Mouse (Mus musculus) CH12.LX (cell line): ENCODE data around the gene Pxt1. TPM values are rescaled to one million over a fixed set of nuclear protein-coding genes. Genes with fewer than 3 reads are reported as not detected.

Experiments
- DNase-seq: peaks from one replicate; pipeline ENCODE4 v3.0.0-alpha.2; 2013; ENCODE audit errors: extremely low read depth
- H3K27ac ChIP-seq: 2 replicates; pipeline ENCODE4 v1.5.1; 2012; ENCODE audit warnings: low read depth, mild to moderate bottlenecking, control low read depth, moderate library complexity; ENCODE audit not compliant: insufficient read depth
- H3K27me3 ChIP-seq: replicated peaks from 2 replicates; pipeline ENCODE3; 2012; ENCODE audit warnings: inconsistent platforms
- H3K36me3 ChIP-seq, 2 experiments: replicated peaks in 1 of 2; 2 replicates each; pipeline versions ENCODE3 to v1.6.1; 2012; ENCODE audit warnings: inconsistent platforms in 1 of 2, low read length in 1 of 2, mild to moderate bottlenecking in 1 of 2, mixed read lengths in 1 of 2, moderate library complexity in 1 of 2; ENCODE audit not compliant: control insufficient read depth in 1 of 2, insufficient read depth in 1 of 2
- H3K4me1 ChIP-seq, 2 experiments: 2 replicates each; pipeline ENCODE4 v1.6.1; 2012; ENCODE audit warnings: inconsistent platforms in 1 of 2, moderate library complexity in 1 of 2; ENCODE audit not compliant: insufficient read depth in 2 of 2, control insufficient read depth in 1 of 2
- H3K4me2 ChIP-seq: 2 replicates; pipeline ENCODE4 v1.6.1; 2012; ENCODE audit warnings: low read depth, mild to moderate bottlenecking, control low read depth; ENCODE audit not compliant: poor library complexity, insufficient read depth, severe bottlenecking
- H3K4me3 ChIP-seq, 3 experiments: fragments of 150-350 bp in 1 of 3; sonication (generic) in 1 of 3; replicated peaks in 1 of 3; 2 replicates each; pipeline versions ENCODE3 to v1.5.1; 2011 to 2012; ENCODE audit warnings: low read depth in 2 of 3, low read length in 2 of 3, mild to moderate bottlenecking in 2 of 3, moderate library complexity in 2 of 3, control low read depth in 1 of 3, improper control_type of control experiment in 1 of 3, inconsistent platforms in 1 of 3, mixed read lengths in 1 of 3; ENCODE audit not compliant: poor library complexity in 1 of 3
- H3K79me2 ChIP-seq: replicated peaks from 2 replicates; pipeline ENCODE4 v1.6.1; 2012; ENCODE audit warnings: mild to moderate bottlenecking, moderate library complexity; ENCODE audit not compliant: control insufficient read depth, poor library complexity, insufficient read depth, severe bottlenecking; ENCODE audit errors: extremely low read depth
- H3K9ac ChIP-seq: 2 replicates; pipeline ENCODE4 v1.6.1; 2012; ENCODE audit warnings: low read depth, mild to moderate bottlenecking, control low read depth, moderate library complexity; ENCODE audit not compliant: insufficient read depth
- H3K9me3 ChIP-seq: replicated peaks from 2 replicates; pipeline ENCODE3; 2012; ENCODE audit warnings: low read length, inconsistent platforms, mixed read lengths
- BHLHE40 ChIP-seq: IDR thresholded peaks from 2 replicates; pipeline ENCODE4 v1.6.1; 2011; ENCODE audit warnings: mild to moderate bottlenecking, low read depth, low read length, improper control_type of control experiment
- CHD1 ChIP-seq: IDR thresholded peaks from 2 replicates; pipeline ENCODE4 v1.6.1; 2012; ENCODE audit warnings: low read depth, low read length, improper control_type of control experiment, inconsistent platforms
- CHD2 ChIP-seq: IDR thresholded peaks from 2 replicates; pipeline ENCODE4 v1.6.1; 2011; ENCODE audit warnings: low read length, improper control_type of control experiment
- CTCF ChIP-seq, 2 experiments: IDR thresholded peaks in 1 of 2; conservative IDR thresholded peaks in 1 of 2; 2 replicates each; pipeline ENCODE4 v1.5.1; 2011 to 2012; ENCODE audit warnings: low read depth in 2 of 2, low read length in 2 of 2, improper control_type of control experiment in 1 of 2, inconsistent platforms in 1 of 2, mild to moderate bottlenecking in 1 of 2, moderate library complexity in 1 of 2
- E2F4 ChIP-seq: IDR thresholded peaks from 2 replicates; pipeline ENCODE4 v1.6.1; 2011; ENCODE audit warnings: low read depth, low read length, improper control_type of control experiment; ENCODE audit not compliant: insufficient replicate concordance
- ELF1 ChIP-seq: IDR thresholded peaks from 2 replicates; pipeline ENCODE4 v1.6.1; 2014; ENCODE audit warnings: low read depth, mild to moderate bottlenecking, inconsistent platforms, low read length, improper control_type of control experiment
- ETS1 ChIP-seq: conservative IDR thresholded peaks from 2 replicates; pipeline ENCODE4 v1.6.1; 2012; ENCODE audit warnings: low read depth, mild to moderate bottlenecking, inconsistent platforms, low read length, improper control_type of control experiment, moderate library complexity
- GABPA ChIP-seq: IDR thresholded peaks from 2 replicates; pipeline ENCODE4 v1.6.1; 2012; ENCODE audit warnings: low read depth, low read length, improper control_type of control experiment, inconsistent platforms; ENCODE audit not compliant: insufficient replicate concordance
- JUND ChIP-seq: conservative IDR thresholded peaks from 2 replicates; pipeline ENCODE4 v1.6.1; 2011; ENCODE audit warnings: low read depth, low read length, improper control_type of control experiment
- KAT2A ChIP-seq: IDR thresholded peaks from 2 replicates; pipeline ENCODE4 v1.6.1; 2012; ENCODE audit warnings: low read length, improper control_type of control experiment, inconsistent platforms; ENCODE audit not compliant: insufficient replicate concordance
- MAFK ChIP-seq: IDR thresholded peaks from 2 replicates; pipeline ENCODE4 v1.6.1; 2011; ENCODE audit warnings: low read length, improper control_type of control experiment; ENCODE audit not compliant: insufficient replicate concordance
- MAX ChIP-seq: IDR thresholded peaks from 2 replicates; pipeline ENCODE4 v1.6.1; 2011; ENCODE audit warnings: low read length, improper control_type of control experiment
- MXI1 ChIP-seq: IDR thresholded peaks from 2 replicates; pipeline ENCODE4 v1.6.1; 2011; ENCODE audit warnings: mild to moderate bottlenecking, low read depth, low read length, improper control_type of control experiment
- NELFE ChIP-seq: IDR thresholded peaks from 2 replicates; pipeline ENCODE4 v1.6.1; 2011; ENCODE audit warnings: low read depth, low read length, improper control_type of control experiment
- PAX5 ChIP-seq: IDR thresholded peaks from 2 replicates; pipeline ENCODE4 v1.6.1; 2012; ENCODE audit warnings: low read length, inconsistent platforms, mixed read lengths
- RAD21 ChIP-seq: IDR thresholded peaks from 2 replicates; pipeline ENCODE4 v1.6.1; 2011; ENCODE audit warnings: low read depth, mild to moderate bottlenecking, low read length, improper control_type of control experiment, moderate library complexity
- SIN3A ChIP-seq: IDR thresholded peaks from 2 replicates; pipeline ENCODE4 v1.6.1; 2012; ENCODE audit warnings: low read length, improper control_type of control experiment, inconsistent platforms
- TCF12 ChIP-seq: IDR thresholded peaks from 2 replicates; pipeline ENCODE4 v1.6.1; 2014; ENCODE audit warnings: low read depth, mild to moderate bottlenecking, inconsistent platforms, low read length, improper control_type of control experiment
- USF1 ChIP-seq: IDR thresholded peaks from 2 replicates; pipeline ENCODE4 v1.6.1; 2014; ENCODE audit warnings: low read depth, mild to moderate bottlenecking, inconsistent platforms, low read length, improper control_type of control experiment
- USF2 ChIP-seq: conservative IDR thresholded peaks from 2 replicates; pipeline ENCODE4 v1.6.1; 2011; ENCODE audit warnings: low read depth, low read length, improper control_type of control experiment
- ZC3H11A ChIP-seq: IDR thresholded peaks from 2 replicates; pipeline ENCODE4 v1.6.1; 2012; ENCODE audit warnings: low read depth, mild to moderate bottlenecking, inconsistent platforms, low read length, improper control_type of control experiment
- ZKSCAN1 ChIP-seq: IDR thresholded peaks from 2 replicates; pipeline ENCODE4 v1.6.1; 2012; ENCODE audit warnings: low read depth, inconsistent platforms, low read length, improper control_type of control experiment, borderline replicate concordance
- ZMIZ1 ChIP-seq: IDR thresholded peaks from 2 replicates; pipeline ENCODE4 v1.6.1; 2012; ENCODE audit warnings: low read depth, mild to moderate bottlenecking, inconsistent platforms, low read length, improper control_type of control experiment
- dilution Hi-C: fragments of 300-500 bp; cut with MboI; formaldehyde crosslinking; loops from 2 replicates; pipeline ENCODE4 v1.14.3; 2020; ENCODE audit warnings: low sequenced_read_pairs; ENCODE audit not compliant: extremely low pct_unique_long_range_greater_than_20kb, extremely low pct_ligation_motif_present
- in situ Hi-C: fragments of 300-500 bp; cut with MboI; formaldehyde crosslinking; loops from 3 replicates; pipeline ENCODE4 v1.14.3; 2019; ENCODE audit warnings: low sequenced_read_pairs, low pct_ligation_motif_present, low pct_unique_long_range_greater_than_20kb, mixed read lengths
- polyA plus RNA-seq: library from polyadenylated mRNA; unstranded; fragments of >175 nt; gene quantifications from 2 replicates; pipeline ENCODE4 v1.2.1, GENCODE M21; 2012; ENCODE audit warnings: low read depth; ENCODE audit not compliant: insufficient read length
- total RNA-seq, 2 experiments: library from RNA; depleted of rRNA; stranded (reverse); fragments of 300-350 nt in 1 of 2; fragments of >200 nt in 1 of 2; gene quantifications; 2 replicates each; pipeline ENCODE4 v1.2.3; 2012 to 2014

Pxt1 gene
- total and polyA plus RNA-seq, 3 experiments, result not detected

DNA sequence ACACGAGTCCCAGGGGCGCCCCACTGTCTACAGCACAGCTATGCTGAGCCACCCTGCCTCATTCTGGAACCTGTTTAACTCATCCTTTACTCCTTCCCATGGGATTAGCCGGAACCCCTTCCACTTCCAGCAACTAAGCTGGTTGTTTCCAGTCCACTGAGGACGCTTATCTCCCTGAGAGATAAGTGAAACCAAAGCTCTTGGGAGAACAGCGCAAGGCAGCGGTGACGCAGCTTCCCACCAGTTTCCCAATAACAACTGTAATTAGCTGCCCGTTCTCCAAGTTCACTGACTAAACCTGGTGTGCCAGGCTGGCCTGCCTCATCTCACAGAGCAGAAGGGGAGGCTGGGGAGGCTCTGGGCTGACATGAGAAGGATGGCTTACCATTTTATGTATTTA lies 22.6 kb downstream of the Pxt1 start:
- H3K4me2 ChIP-seq, result no peak overlapping the region
- no peak overlapping the region for H3K4me3 ChIP-seq
- no peak overlapping the region for H3K9ac ChIP-seq
- in situ Hi-C loops, result no loop called here
- dilution Hi-C loops, result no loop called here
- no peaks in the 10 kb centered on the region for H3K79me2 ChIP-seq
- peaks cover 9 to 18% of the 10 kb centered on the region in 2 experiments for H3K4me1 ChIP-seq
- H3K27me3 ChIP-seq, result no peaks in the 10 kb centered on the region
- DNase-seq, result no peak
- TF ChIP-seq RAD21, result no peak
- no peak for TF ChIP-seq MAX
- no peak for TF ChIP-seq KAT2A
- no peak for TF ChIP-seq MAFK
- no peak for TF ChIP-seq CTCF (conservative IDR thresholded peaks at IDR 0.05 in 1 of 2, IDR thresholded peaks at IDR 0.05 in 1 of 2; ENCODE audit: low read depth in 2 of 2, low read length in 2 of 2)
- no peak for TF ChIP-seq TCF12
- TF ChIP-seq ZC3H11A, result no peak
- no peak for TF ChIP-seq ZMIZ1
- TF ChIP-seq ZKSCAN1, result no peak
- no peak for TF ChIP-seq PAX5
- no peak for TF ChIP-seq ETS1
- TF ChIP-seq E2F4, result no peak
- H3K9me3 ChIP-seq, result no peaks in the 10 kb centered on the region
- no peaks in the 10 kb centered on the region for H3K36me3 ChIP-seq
- no peak overlapping the region for H3K27ac ChIP-seq

GRCm38 (mm10) chr17:28916520-28916919 lies 27.1 kb downstream of the Pxt1 start:
- H3K27ac ChIP-seq, result no peak overlapping the region
- TF ChIP-seq CHD1 (no peak), CHD2 (no peak), USF2 (no peak), BHLHE40 (no peak), ELF1 (no peak), NELFE (no peak), SIN3A (no peak), ETS1 (no peak), GABPA (no peak), JUND (no peak), MXI1 (no peak), ZKSCAN1 (no peak), USF1 (no peak)
- TF ChIP-seq, all 38 proteins: peak for 0
- H3K9ac ChIP-seq, result no peak overlapping the region
- H3K79me2 ChIP-seq, result no peaks in the 10 kb centered on the region
- no peaks in the 10 kb centered on the region for H3K9me3 ChIP-seq
- H3K4me2 ChIP-seq, result no peak overlapping the region
- H3K4me3 ChIP-seq, result no peak overlapping the region
- in situ Hi-C loops (no loop called here), dilution Hi-C loops (no loop called here)
- no peaks in the 10 kb centered on the region for H3K27me3 ChIP-seq
- no peak for DNase-seq
- no peaks in the 10 kb centered on the region for H3K36me3 ChIP-seq
- no peaks in the 10 kb centered on the region; a peak in 1 of 4 replicates for H3K4me1 ChIP-seq
